Mouse (Mus musculus): Measurements from ENCODE around the gene Camk1g. TPM values are rescaled to one million over a fixed set of nuclear protein-coding genes. Genes with fewer than 3 reads are reported as not detected.

Camk1g gene
- polyA plus RNA-seq, 1 experiment from 2014 or later = 1.6 TPM

GRCm38 (mm10) chr1:193336122-193337017 lies 33.7 kb downstream of the Camk1g start:
- TF ChIP-seq EP300 (optimal IDR thresholded peaks at IDR 0.05) (no peak), CTCF (IDR thresholded peaks at IDR 0.05; ENCODE audit: low read depth) (no peak)
- Histone ChIP-seq H3K27me3 (ENCODE audit: control insufficient read depth, insufficient read depth, low read length) (no peaks in the 10 kb centered on the region), H3K4me2 (replicated peaks; ENCODE audit: low read depth) (no peak overlapping the region), H3K9ac (ENCODE audit: low read length) (no peak overlapping the region), H3K4me1 (replicated peaks; ENCODE audit: control insufficient read depth, insufficient read depth) (no peaks in the 10 kb centered on the region), H3K4me3 (ENCODE audit: low read depth, low read length) (no peak overlapping the region), H3K27ac (replicated peaks) (no peak overlapping the region), H3K36me3 (ENCODE audit: control insufficient read depth, insufficient read depth, low read length) (no peaks in the 10 kb centered on the region), H3K9me3 (ENCODE audit: control insufficient read depth, low read length) (no peaks in the 10 kb centered on the region)
- 74% methylated on average over 7 of the region's 7 CpGs for WGBS
- ATAC-seq (ENCODE audit: low FRiP score, low TSS enrichment) (no peak), DNase-seq (ENCODE audit: low spot score) (no peak)

DNA sequence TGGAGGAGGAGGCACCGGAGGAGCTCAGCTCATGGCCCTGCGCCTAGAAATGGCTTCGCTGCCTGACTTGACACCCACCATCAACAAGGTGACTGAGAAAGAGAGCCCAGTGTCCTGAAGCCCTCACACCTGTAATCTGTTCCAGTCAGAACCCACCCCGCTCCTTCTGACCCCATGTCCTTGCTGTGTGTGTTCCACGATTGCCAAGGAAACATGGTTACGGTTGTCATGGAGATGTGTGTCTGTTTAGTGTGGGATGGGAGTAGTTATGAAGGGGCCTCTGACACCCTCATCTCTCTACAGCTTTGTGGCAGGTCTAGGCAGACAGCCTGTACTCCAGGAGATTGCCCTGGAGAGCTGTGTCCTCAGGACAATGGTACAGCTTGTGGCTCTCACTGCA lies 35.6 kb downstream of the Camk1g start:
- no peak for ATAC-seq (ENCODE audit: low FRiP score, low TSS enrichment)
- H3K4me2 ChIP-seq (replicated peaks; ENCODE audit: low read depth) = no peak overlapping the region
- no peaks in the 10 kb centered on the region for H3K9me3 ChIP-seq (ENCODE audit: control insufficient read depth, low read length)
- H3K36me3 ChIP-seq (ENCODE audit: control insufficient read depth, insufficient read depth, low read length) = no peaks in the 10 kb centered on the region; the same call in 1 of the 2 replicates
- 63% methylated on average over 6 of the region's 6 CpGs for WGBS
- H3K4me3 ChIP-seq (ENCODE audit: low read depth, low read length) = no peak overlapping the region
- TF ChIP-seq CTCF (IDR thresholded peaks at IDR 0.05; ENCODE audit: low read depth) = no peak
- TF ChIP-seq EP300 (optimal IDR thresholded peaks at IDR 0.05) = no peak
- H3K4me1 ChIP-seq (replicated peaks; ENCODE audit: control insufficient read depth, insufficient read depth) = no peaks in the 10 kb centered on the region
- DNase-seq (ENCODE audit: low spot score) = no peak
- no peaks in the 10 kb centered on the region for H3K27me3 ChIP-seq (ENCODE audit: control insufficient read depth, insufficient read depth, low read length)
- no peak overlapping the region for H3K27ac ChIP-seq (replicated peaks)
- H3K9ac ChIP-seq (ENCODE audit: low read length) = no peak overlapping the region

DNA sequence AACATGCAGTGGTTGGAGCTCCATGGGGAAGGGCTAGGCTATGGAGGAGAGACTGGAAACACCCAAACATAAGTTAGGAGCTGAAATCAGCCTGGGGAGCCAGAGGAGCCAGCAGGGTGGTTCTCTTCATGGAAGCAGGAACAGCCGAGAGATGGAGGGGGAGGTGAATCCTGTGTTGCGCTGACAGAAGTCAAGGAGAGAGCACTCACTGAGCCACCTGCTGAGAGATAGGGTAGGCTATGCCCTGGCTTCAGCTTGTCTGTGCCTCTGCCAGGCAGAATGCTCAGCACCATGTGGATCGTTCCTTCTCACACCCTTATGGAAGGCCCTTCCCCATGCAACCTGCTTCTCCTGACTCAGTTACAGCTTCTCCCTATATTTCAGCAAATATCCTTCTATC lies 36.3 kb downstream of the Camk1g start:
- Histone ChIP-seq H3K9me3 (ENCODE audit: control insufficient read depth, low read length) (no peaks in the 10 kb centered on the region), H3K4me1 (replicated peaks; ENCODE audit: control insufficient read depth, insufficient read depth) (no peaks in the 10 kb centered on the region), H3K9ac (ENCODE audit: low read length) (no peak overlapping the region), H3K4me3 (ENCODE audit: low read depth, low read length) (no peak overlapping the region), H3K27me3 (ENCODE audit: control insufficient read depth, insufficient read depth, low read length) (no peaks in the 10 kb centered on the region), H3K36me3 (ENCODE audit: control insufficient read depth, insufficient read depth, low read length) (no peaks in the 10 kb centered on the region; the same call in 1 of the 2 replicates), H3K4me2 (replicated peaks; ENCODE audit: low read depth) (no peak overlapping the region), H3K27ac (replicated peaks) (no peak overlapping the region)
- 78% methylated on average over 3 of the region's 3 CpGs for WGBS
- no peak for TF ChIP-seq EP300 (optimal IDR thresholded peaks at IDR 0.05)
- ATAC-seq (ENCODE audit: low FRiP score, low TSS enrichment) (no peak), DNase-seq (ENCODE audit: low spot score) (no peak)

DNA sequence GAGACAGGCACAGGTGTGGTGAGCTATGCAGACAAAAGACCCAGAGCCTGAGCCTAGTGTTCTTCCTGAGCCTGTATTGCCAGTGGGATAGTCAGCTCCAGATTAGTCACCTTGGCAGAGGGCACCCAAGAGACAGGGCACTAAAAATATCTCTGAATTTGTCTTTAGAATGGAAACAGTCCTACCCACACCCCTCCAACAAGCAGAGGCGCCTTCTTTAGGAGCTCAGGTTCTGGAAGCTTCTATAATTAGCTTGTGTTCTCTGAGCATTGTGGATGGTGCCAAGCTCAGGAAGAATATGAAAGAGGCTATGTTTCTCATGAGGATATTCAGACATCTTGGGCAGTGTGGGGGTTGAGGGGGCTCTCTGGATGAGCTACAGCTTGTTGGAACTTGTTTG lies 37.4 kb downstream of the Camk1g start:
- H3K27ac ChIP-seq (replicated peaks) = no peak overlapping the region
- 71% methylated on average over 1 of the region's 1 CpGs for WGBS
- no peak for ATAC-seq (ENCODE audit: low FRiP score, low TSS enrichment)
- H3K36me3 ChIP-seq (ENCODE audit: control insufficient read depth, insufficient read depth, low read length) = no peaks in the 10 kb centered on the region; the same call in 1 of the 2 replicates
- H3K9ac ChIP-seq (ENCODE audit: low read length) = no peak overlapping the region
- H3K4me3 ChIP-seq (ENCODE audit: low read depth, low read length) = no peak overlapping the region
- no peak for DNase-seq (ENCODE audit: low spot score)
- H3K4me2 ChIP-seq (replicated peaks; ENCODE audit: low read depth) = no peak overlapping the region
- H3K27me3 ChIP-seq (ENCODE audit: control insufficient read depth, insufficient read depth, low read length) = no peaks in the 10 kb centered on the region
- H3K4me1 ChIP-seq (replicated peaks; ENCODE audit: control insufficient read depth, insufficient read depth) = no peaks in the 10 kb centered on the region
- TF ChIP-seq CTCF (IDR thresholded peaks at IDR 0.05; ENCODE audit: low read depth) (no peak), EP300 (optimal IDR thresholded peaks at IDR 0.05) (no peak)
- H3K9me3 ChIP-seq (ENCODE audit: control insufficient read depth, low read length) = no peaks in the 10 kb centered on the region

DNA sequence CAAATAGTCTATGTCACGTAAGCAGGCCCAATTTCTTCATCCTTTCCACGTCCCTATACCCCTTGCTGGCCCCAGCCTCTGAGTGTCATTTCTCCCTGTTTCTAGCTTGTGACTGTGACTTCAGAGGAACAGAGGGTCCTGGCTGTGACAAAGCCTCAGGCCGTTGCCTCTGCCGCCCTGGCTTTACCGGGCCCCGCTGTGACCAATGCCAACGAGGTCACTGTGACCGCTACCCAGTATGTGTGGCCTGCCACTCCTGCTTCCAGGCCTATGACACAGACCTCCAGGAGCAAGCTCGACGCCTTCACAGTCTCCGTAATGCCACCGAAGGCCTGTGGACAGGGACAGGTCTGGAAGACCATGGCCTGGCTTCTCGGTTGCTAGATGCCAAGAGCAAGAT lies 38.1 kb downstream of the Camk1g start:
- H3K4me1 ChIP-seq (replicated peaks; ENCODE audit: control insufficient read depth, insufficient read depth) = no peaks in the 10 kb centered on the region
- H3K36me3 ChIP-seq (ENCODE audit: control insufficient read depth, insufficient read depth, low read length) = no peaks in the 10 kb centered on the region; the same call in 1 of the 2 replicates
- no peak overlapping the region for H3K9ac ChIP-seq (ENCODE audit: low read length)
- H3K9me3 ChIP-seq (ENCODE audit: control insufficient read depth, low read length) = no peaks in the 10 kb centered on the region
- no peak overlapping the region for H3K4me3 ChIP-seq (ENCODE audit: low read depth, low read length)
- no peak for ATAC-seq (ENCODE audit: low FRiP score, low TSS enrichment)
- WGBS = 93% methylated on average over 13 of the region's 13 CpGs
- no peaks in the 10 kb centered on the region for H3K27me3 ChIP-seq (ENCODE audit: control insufficient read depth, insufficient read depth, low read length)
- no peak overlapping the region for H3K27ac ChIP-seq (replicated peaks)
- no peak overlapping the region for H3K4me2 ChIP-seq (replicated peaks; ENCODE audit: low read depth)
- DNase-seq (ENCODE audit: low spot score) = no peak
- no peak for TF ChIP-seq EP300 (optimal IDR thresholded peaks at IDR 0.05)
- TF ChIP-seq CTCF (IDR thresholded peaks at IDR 0.05; ENCODE audit: low read depth) = no peak

DNA sequence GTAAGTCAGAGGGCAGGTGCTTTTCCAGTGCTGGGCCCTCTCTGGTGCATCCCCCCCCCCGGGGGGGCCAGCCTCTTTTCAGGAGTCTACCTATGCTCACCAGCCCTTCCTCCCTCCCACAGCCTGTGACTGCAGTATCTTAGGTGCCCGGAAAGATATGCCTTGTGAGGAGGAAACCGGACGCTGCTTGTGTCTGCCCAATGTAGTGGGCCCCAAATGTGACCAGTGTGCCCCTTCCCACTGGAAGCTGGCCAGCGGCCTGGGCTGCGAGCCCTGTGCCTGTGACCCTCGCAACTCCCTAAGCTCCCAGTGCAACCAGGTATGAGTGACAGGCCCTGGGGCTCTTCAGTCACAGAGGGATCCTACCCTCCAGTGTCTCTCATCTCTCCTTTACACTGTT lies 39.5 kb downstream of the Camk1g start:
- TF ChIP-seq EP300 (optimal IDR thresholded peaks at IDR 0.05) = no peak
- no peak for TF ChIP-seq CTCF (IDR thresholded peaks at IDR 0.05; ENCODE audit: low read depth)
- DNase-seq (ENCODE audit: low spot score) = no peak
- no peaks in the 10 kb centered on the region for H3K4me1 ChIP-seq (replicated peaks; ENCODE audit: control insufficient read depth, insufficient read depth)
- no peaks in the 10 kb centered on the region for H3K9me3 ChIP-seq (ENCODE audit: control insufficient read depth, low read length)
- H3K27me3 ChIP-seq (ENCODE audit: control insufficient read depth, insufficient read depth, low read length) = no peaks in the 10 kb centered on the region
- H3K9ac ChIP-seq (ENCODE audit: low read length) = no peak overlapping the region
- H3K4me2 ChIP-seq (replicated peaks; ENCODE audit: low read depth) = no peak overlapping the region
- H3K4me3 ChIP-seq (ENCODE audit: low read depth, low read length) = no peak overlapping the region
- no peaks in the 10 kb centered on the region; the same call in 1 of the 2 replicates for H3K36me3 ChIP-seq (ENCODE audit: control insufficient read depth, insufficient read depth, low read length)
- ATAC-seq (ENCODE audit: low FRiP score, low TSS enrichment) = no peak; the same call in 1 of the 2 replicates
- 84% methylated on average over 7 of the region's 7 CpGs for WGBS
- no peak overlapping the region for H3K27ac ChIP-seq (replicated peaks)

Data from stomach, postnatal 0 days (tissue).